Mouse (Mus musculus): ENCODE results near the gene RPS10-NUDT3. TPM values are rescaled to one million over a fixed set of nuclear protein-coding genes. Genes with fewer than 3 reads are reported as not detected.

The RPS10-NUDT3 gene
- total RNA-seq, 4 experiments from 2014 or later, result 2.0 TPM; not detected in 3

- no peak for DNase-seq (ENCODE audit: low spot score in 2 of 2)
Measured at GRCm38 (mm10) chr17:27611519-27611884, 23.5 kb downstream of the RPS10-NUDT3 start.

GRCm38 (mm10) chr17:27610679-27611518 is 24.1 kb downstream of the RPS10-NUDT3 start:
- DNase-seq (ENCODE audit: low spot score in 2 of 2), result peak in 1 of 2 experiments; percentile 88

- DNase-seq (ENCODE audit: low spot score in 2 of 2), result no peak
Measured at GRCm38 (mm10) chr17:27609576-27609975, 25.4 kb downstream of the RPS10-NUDT3 start.

GRCm38 (mm10) chr17:27603522-27604234 is 31.3 kb downstream of the RPS10-NUDT3 start:
- DNase-seq (ENCODE audit: low spot score in 2 of 2), result no peak

GRCm38 (mm10) chr17:27603036-27603435 is 32.0 kb downstream of the RPS10-NUDT3 start:
- DNase-seq (ENCODE audit: low spot score in 2 of 2), result no peak

GRCm38 (mm10) chr17:27600869-27601268 is 34.2 kb downstream of the RPS10-NUDT3 start:
- DNase-seq (ENCODE audit: low spot score in 2 of 2), result no peak

GRCm38 (mm10) chr17:27600286-27600685 is 34.7 kb downstream of the RPS10-NUDT3 start:
- no peak for DNase-seq (ENCODE audit: low spot score in 2 of 2)

- DNase-seq (ENCODE audit: low spot score in 2 of 2), result no peak
Measured at GRCm38 (mm10) chr17:27596376-27597190, 38.4 kb downstream of the RPS10-NUDT3 start.

GRCm38 (mm10) chr17:27595659-27596375 is 39.2 kb downstream of the RPS10-NUDT3 start:
- no peak for DNase-seq (ENCODE audit: low spot score in 2 of 2)

GRCm38 (mm10) chr17:27592565-27592910 is 42.5 kb downstream of the RPS10-NUDT3 start:
- DNase-seq (ENCODE audit: low spot score in 2 of 2), result no peak

- no peak for DNase-seq (ENCODE audit: low spot score in 2 of 2)
Measured at GRCm38 (mm10) chr17:27591826-27592564, 43.0 kb downstream of the RPS10-NUDT3 start.

- DNase-seq (ENCODE audit: low spot score in 2 of 2), result no peak
Measured at GRCm38 (mm10) chr17:27588231-27588630, 46.8 kb downstream of the RPS10-NUDT3 start.

- DNase-seq (ENCODE audit: low spot score in 2 of 2), result no peak
Measured at GRCm38 (mm10) chr17:27587252-27587651, 47.8 kb downstream of the RPS10-NUDT3 start.

- no peak for DNase-seq (ENCODE audit: low spot score in 2 of 2)
Measured at GRCm38 (mm10) chr17:27586661-27587060, 48.4 kb downstream of the RPS10-NUDT3 start.

- no peak for DNase-seq (ENCODE audit: low spot score in 2 of 2)
Measured at GRCm38 (mm10) chr17:27583185-27583894, 51.7 kb downstream of the RPS10-NUDT3 start.

GRCm38 (mm10) chr17:27580392-27581068 is 54.5 kb downstream of the RPS10-NUDT3 start:
- peak in 1 of 2 experiments; percentile 52 for DNase-seq (ENCODE audit: low spot score in 2 of 2)

GRCm38 (mm10) chr17:27579816-27580215 is 55.2 kb downstream of the RPS10-NUDT3 start:
- DNase-seq (ENCODE audit: low spot score in 2 of 2), result no peak

GRCm38 (mm10) chr17:27578487-27578886 is 56.5 kb downstream of the RPS10-NUDT3 start:
- no peak for DNase-seq (ENCODE audit: low spot score in 2 of 2)

- DNase-seq (ENCODE audit: low spot score in 2 of 2), result no peak
Measured at GRCm38 (mm10) chr17:27577468-27577867, 57.6 kb downstream of the RPS10-NUDT3 start.

Measured in left cerebral cortex, adult 8-10 months (tissue).